Mouse (Mus musculus) spleen, adult 2 months (tissue): ENCODE data around the gene Trim44. TPM values are rescaled to one million over a fixed set of nuclear protein-coding genes. Genes with fewer than 3 reads are reported as not detected.

ENCODE experiments used
- DNase-seq, 2 experiments: peaks; one replicate each; pipeline versions ENCODE4 v3.0.0 to v3.0.0-alpha.2; 2012 to 2021; ENCODE audit warnings: low spot score in 2 of 2, low read depth in 1 of 2
- H3K27ac ChIP-seq: fragments of 200-500 bp; 2 replicates; pipeline ENCODE4 v1.5.1; 2012; ENCODE audit warnings: low read length, inconsistent platforms; ENCODE audit not compliant: insufficient read depth
- H3K27me3 ChIP-seq: fragments of 200-500 bp; 2 replicates; pipeline ENCODE4 v1.6.1; 2012; ENCODE audit warnings: mild to moderate bottlenecking, moderate library complexity, low read length, inconsistent platforms; ENCODE audit not compliant: control insufficient read depth, insufficient read depth
- H3K36me3 ChIP-seq: fragments of 200-500 bp; 2 replicates; pipeline ENCODE4 v1.6.1; 2012; ENCODE audit warnings: mild to moderate bottlenecking, low read length, inconsistent platforms; ENCODE audit not compliant: control insufficient read depth, insufficient read depth
- H3K4me1 ChIP-seq: fragments of 200-500 bp; 2 replicates; pipeline ENCODE4 v1.6.1; 2011; ENCODE audit warnings: inconsistent platforms; ENCODE audit not compliant: control insufficient read depth, insufficient read depth, insufficient read length
- H3K4me3 ChIP-seq: fragments of 200-500 bp; 2 replicates; pipeline ENCODE4 v1.5.1; 2011; ENCODE audit warnings: mild to moderate bottlenecking, inconsistent platforms; ENCODE audit not compliant: insufficient read depth, insufficient read length; ENCODE audit errors: extremely low read depth
- CTCF ChIP-seq: fragments of 200-500 bp; IDR thresholded peaks from 2 replicates; pipeline ENCODE4 v1.5.1; 2011; ENCODE audit warnings: mild to moderate bottlenecking, inconsistent platforms; ENCODE audit not compliant: insufficient read depth, insufficient read length, insufficient replicate concordance; ENCODE audit errors: extremely low read depth
- POLR2A ChIP-seq: fragments of 200-500 bp; IDR thresholded peaks from 2 replicates; pipeline ENCODE4 v1.6.1; 2011; ENCODE audit warnings: low read depth, low read length, inconsistent platforms
- WGBS: fragments of 180-500 bp; shearing (Covaris S2); methylation state at CpG from one replicate; pipeline ENCODE4 v1.1.7; 2018; 5-methylcytosine and 5-hydroxymethylcytosine counted together
- polyA plus RNA-seq: library from polyadenylated mRNA; depleted of rRNA; stranded (reverse); fragments of >200 nt; gene quantifications from 2 replicates; pipeline ENCODE4 v1.2.3, GENCODE M21; 2012

Gene Trim44
- polyA plus RNA-seq, 1 experiment: 12.9 TPM

GRCm38 (mm10) chr2:102406324-102407304, 1.0 kb downstream of the Trim44 start:
- Histone ChIP-seq H3K36me3 (no peaks in the 10 kb centered on the region), H3K4me1 (no peaks in the 10 kb centered on the region), H3K27me3 (no peaks in the 10 kb centered on the region), H3K4me3 (no peak overlapping the region), H3K27ac (no peak overlapping the region)
- TF ChIP-seq CTCF: no peak
- no peak for TF ChIP-seq POLR2A
- no peak for DNase-seq
- WGBS: 90% methylated on average over 4 of the region's 4 CpGs

- Histone ChIP-seq H3K36me3 (no peaks in the 10 kb centered on the region), H3K4me3 (no peak overlapping the region), H3K27ac (no peak overlapping the region), H3K4me1 (peaks cover 14% of the 10 kb centered on the region), H3K27me3 (no peaks in the 10 kb centered on the region)
- WGBS: 93% methylated on average over 5 of the region's 5 CpGs
- DNase-seq: no peak
- TF ChIP-seq POLR2A: no peak
- no peak for TF ChIP-seq CTCF
Observed at GRCm38 (mm10) chr2:102403982-102404381, 3.6 kb downstream of the Trim44 start.

GRCm38 (mm10) chr2:102403306-102403705, 4.3 kb downstream of the Trim44 start:
- Histone ChIP-seq H3K27me3 (no peaks in the 10 kb centered on the region), H3K36me3 (no peaks in the 10 kb centered on the region), H3K27ac (no peak overlapping the region), H3K4me3 (no peak overlapping the region), H3K4me1 (peaks cover 14% of the 10 kb centered on the region)
- TF ChIP-seq POLR2A: no peak
- no peak for TF ChIP-seq CTCF
- no peak for DNase-seq
- WGBS: 83% methylated on average over 4 of the region's 4 CpGs

GRCm38 (mm10) chr2:102401352-102401692, 6.3 kb downstream of the Trim44 start:
- Histone ChIP-seq H3K27ac (peak overlapping the region; percentile 85), H3K4me1 (peaks cover 16% of the 10 kb centered on the region), H3K4me3 (peak overlapping the region; percentile 69), H3K36me3 (no peaks in the 10 kb centered on the region), H3K27me3 (no peaks in the 10 kb centered on the region)
- no peak for DNase-seq
- TF ChIP-seq POLR2A: no peak
- no peak for TF ChIP-seq CTCF
- 33% methylated on average over 6 of the region's 6 CpGs for WGBS

GRCm38 (mm10) chr2:102400605-102401351, 6.8 kb downstream of the Trim44 start:
- H3K27ac ChIP-seq: peak overlapping the region; percentile 85
- H3K4me1 ChIP-seq: peaks cover 16% of the 10 kb centered on the region
- H3K36me3 ChIP-seq: no peaks in the 10 kb centered on the region
- TF ChIP-seq CTCF (no peak), POLR2A (0 out of 2 replicates have a peak, but pooled peaks have one; percentile 3)
- peak overlapping the region; percentile 69 for H3K4me3 ChIP-seq
- H3K27me3 ChIP-seq: no peaks in the 10 kb centered on the region
- WGBS: 2% methylated on average over 90 of the region's 94 CpGs
- DNase-seq: peak; percentile 73 to 85

GRCm38 (mm10) chr2:102399864-102400604, 7.6 kb downstream of the Trim44 start:
- TF ChIP-seq CTCF (no peak), POLR2A (no peak)
- Histone ChIP-seq H3K27ac (peak overlapping the region; percentile 85), H3K4me1 (peaks cover 16% of the 10 kb centered on the region), H3K36me3 (no peaks in the 10 kb centered on the region), H3K27me3 (no peaks in the 10 kb centered on the region), H3K4me3 (peak overlapping the region; percentile 69)
- 42% methylated on average over 48 of the region's 48 CpGs for WGBS
- no peak for DNase-seq

GRCm38 (mm10) chr2:102396493-102396892, 11.1 kb downstream of the Trim44 start:
- Histone ChIP-seq H3K27me3 (no peaks in the 10 kb centered on the region), H3K4me1 (peaks cover 16% of the 10 kb centered on the region), H3K4me3 (no peak overlapping the region), H3K27ac (no peak overlapping the region), H3K36me3 (no peaks in the 10 kb centered on the region)
- 63% methylated on average over 1 of the region's 1 CpGs for WGBS
- DNase-seq: no peak
- no peak for TF ChIP-seq POLR2A
- no peak for TF ChIP-seq CTCF
